Mouse (Mus musculus) embryonic facial prominence, embryonic 15.5 days (tissue): ENCODE data around the gene Camk2b. TPM values are rescaled to one million over a fixed set of nuclear protein-coding genes. Genes with fewer than 3 reads are reported as not detected.
"Not testable (repeated sequence)": the region's sequence is repeated elsewhere in the genome, so short reads cannot be mapped to it uniquely, and the experiment has no call there.

ENCODE experiments used
- ATAC-seq: fragments of 200-750 bp; cut with Nextera tagmentation; 2 replicates; pipeline ENCODE4 v1.8.0; 2017; ENCODE audit warnings: low read depth, moderate TSS enrichment; ENCODE audit not compliant: insufficient number of reproducible peaks, low FRiP score, low TSS enrichment
- H3K27ac ChIP-seq: fragments of 300-500 bp; sonication (generic); replicated peaks from 2 replicates; pipeline ENCODE4 v1.5.1; 2015; ENCODE audit warnings: mild to moderate bottlenecking, inconsistent platforms
- H3K27me3 ChIP-seq: fragments of 300-500 bp; sonication (generic); 2 replicates; pipeline ENCODE4 v1.6.1; 2015; ENCODE audit warnings: inconsistent platforms
- H3K36me3 ChIP-seq: fragments of 300-500 bp; sonication (generic); 2 replicates; pipeline ENCODE4 v1.6.1; 2015; ENCODE audit warnings: mild to moderate bottlenecking, inconsistent platforms
- H3K4me1 ChIP-seq: fragments of 300-500 bp; sonication (generic); 2 replicates; pipeline ENCODE4 v1.6.1; 2015; ENCODE audit warnings: inconsistent platforms
- H3K4me2 ChIP-seq: fragments of 300-500 bp; sonication (generic); replicated peaks from 2 replicates; pipeline ENCODE4 v1.6.1; 2015; ENCODE audit warnings: mild to moderate bottlenecking, inconsistent platforms
- H3K4me3 ChIP-seq: fragments of 300-500 bp; sonication (generic); replicated peaks from 2 replicates; pipeline ENCODE4 v1.5.1; 2015; ENCODE audit warnings: mild to moderate bottlenecking, inconsistent platforms
- H3K9ac ChIP-seq: fragments of 300-500 bp; sonication (generic); 2 replicates; pipeline ENCODE4 v1.6.1; 2015; ENCODE audit warnings: inconsistent platforms
- H3K9me3 ChIP-seq: fragments of 300-500 bp; sonication (generic); replicated peaks from 2 replicates; pipeline ENCODE4 v1.6.1; 2016; ENCODE audit warnings: inconsistent platforms
- WGBS: fragments of 180-500 bp; shearing (Covaris S2); methylation state at CpG from one replicate; pipeline ENCODE4 v1.1.7; 2015; 5-methylcytosine and 5-hydroxymethylcytosine counted together
- polyA plus RNA-seq: library from polyadenylated mRNA; unstranded; fragments of >200 nt; fragmentation: Nextera tagmentation; extraction: Ambion mirVana; gene quantifications from 2 replicates; pipeline ENCODE4 v1.2.1, GENCODE M21; 2015

Camk2b gene
- 3.5 and 4.6 TPM in 2 replicates for polyA plus RNA-seq

- Histone ChIP-seq H3K4me1 (peaks cover 27% of the 10 kb centered on the region), H3K27ac (no peak within 1 kb of the TSS), H3K9me3 (no peaks in the 10 kb centered on the region), H3K4me2 (peak within 1 kb of the TSS; percentile 96), H3K4me3 (peak within 1 kb of the TSS; percentile 57), H3K36me3 (no peaks in the 10 kb centered on the region), H3K27me3 (peaks cover 93% of the 10 kb centered on the region), H3K9ac (0 out of 2 replicates have a peak within 1 kb of the TSS, but pooled peaks have one; percentile 33)
- 11% methylated on average over 6 of the region's 6 CpGs for WGBS
- no peak for ATAC-seq
These were observed at the start of gene Camk2b for GRCm38 (mm10) chr11:6066176-6066575. Gene Camk2b (minus strand): TSS chr11:6066362.

GRCm38 (mm10) chr11:6111734-6112484 is 45.7 kb upstream of the Camk2b start:
- Histone ChIP-seq H3K27me3 (no peaks in the 10 kb centered on the region), H3K4me1 (no peaks in the 10 kb centered on the region), H3K9ac (no peak overlapping the region), H3K27ac (no peak overlapping the region), H3K9me3 (no peaks in the 10 kb centered on the region), H3K4me3 (no peak overlapping the region), H3K36me3 (peaks cover 53% of the 10 kb centered on the region), H3K4me2 (no peak overlapping the region)
- 89% methylated on average over 5 of the region's 5 CpGs for WGBS
- no peak for ATAC-seq

GRCm38 (mm10) chr11:6109990-6110389 is 43.8 kb upstream of the Camk2b start:
- Histone ChIP-seq H3K27me3 (no peaks in the 10 kb centered on the region), H3K4me1 (no peaks in the 10 kb centered on the region), H3K9me3 (no peaks in the 10 kb centered on the region), H3K27ac (no peak overlapping the region), H3K4me3 (no peak overlapping the region), H3K36me3 (peaks cover 64% of the 10 kb centered on the region), H3K9ac (no peak overlapping the region), H3K4me2 (no peak overlapping the region)
- ATAC-seq, result no peak

- 87% methylated on average over 5 of the region's 5 CpGs for WGBS
- no peak overlapping the region for H3K27ac ChIP-seq
- ATAC-seq, result no peak
- H3K4me2 ChIP-seq, result no peak overlapping the region
- no peaks in the 10 kb centered on the region for H3K27me3 ChIP-seq
- H3K4me1 ChIP-seq, result no peaks in the 10 kb centered on the region
- H3K4me3 ChIP-seq, result no peak overlapping the region
- peaks cover 64% of the 10 kb centered on the region for H3K36me3 ChIP-seq
- no peak overlapping the region for H3K9ac ChIP-seq
- no peaks in the 10 kb centered on the region for H3K9me3 ChIP-seq
These were observed 42.1 kb upstream of the Camk2b start for GRCm38 (mm10) chr11:6108296-6108695.

- Histone ChIP-seq H3K27me3 (no peaks in the 10 kb centered on the region), H3K9ac (no peak overlapping the region), H3K4me2 (no peak overlapping the region), H3K27ac (no peak overlapping the region), H3K4me1 (no peaks in the 10 kb centered on the region), H3K9me3 (no peaks in the 10 kb centered on the region), H3K4me3 (no peak overlapping the region), H3K36me3 (peaks cover 58% of the 10 kb centered on the region)
- ATAC-seq, result no peak
- 72% methylated on average over 3 of the region's 3 CpGs for WGBS
These were observed 41.6 kb upstream of the Camk2b start for GRCm38 (mm10) chr11:6107722-6108121.

GRCm38 (mm10) chr11:6104734-6105133 is 38.6 kb upstream of the Camk2b start:
- H3K36me3 ChIP-seq, result peaks cover 30% of the 10 kb centered on the region
- no peak overlapping the region for H3K27ac ChIP-seq
- no peaks in the 10 kb centered on the region for H3K27me3 ChIP-seq
- no peak overlapping the region for H3K4me3 ChIP-seq
- 86% methylated on average over 5 of the region's 5 CpGs for WGBS
- no peak overlapping the region for H3K9ac ChIP-seq
- H3K9me3 ChIP-seq, result no peaks in the 10 kb centered on the region
- no peak for ATAC-seq
- H3K4me2 ChIP-seq, result no peak overlapping the region
- no peaks in the 10 kb centered on the region for H3K4me1 ChIP-seq

GRCm38 (mm10) chr11:6096637-6097036 is 30.5 kb upstream of the Camk2b start:
- H3K9ac ChIP-seq, H3K27me3 ChIP-seq, H3K4me3 ChIP-seq, ATAC-seq, H3K4me2 ChIP-seq, H3K36me3 ChIP-seq, H3K4me1 ChIP-seq, H3K9me3 ChIP-seq, H3K27ac ChIP-seq: not testable (repeated sequence)
- 89% methylated on average over 3 of the region's 3 CpGs for WGBS

- H3K4me1 ChIP-seq, result no peaks in the 10 kb centered on the region
- H3K4me2 ChIP-seq, result no peak overlapping the region
- H3K36me3 ChIP-seq, result no peaks in the 10 kb centered on the region
- ATAC-seq, result no peak
- H3K27me3 ChIP-seq, result no peaks in the 10 kb centered on the region
- no peak overlapping the region for H3K27ac ChIP-seq
- H3K9me3 ChIP-seq, result no peaks in the 10 kb centered on the region
- 57% methylated on average over 4 of the region's 4 CpGs for WGBS
- H3K9ac ChIP-seq, result no peak overlapping the region
- no peak overlapping the region for H3K4me3 ChIP-seq
These were observed 20.8 kb upstream of the Camk2b start for GRCm38 (mm10) chr11:6086991-6087390.

GRCm38 (mm10) chr11:6078737-6079136 is 12.6 kb upstream of the Camk2b start:
- Histone ChIP-seq H3K4me1 (peaks cover 11% of the 10 kb centered on the region), H3K27me3 (no peaks in the 10 kb centered on the region), H3K9me3 (no peaks in the 10 kb centered on the region), H3K4me2 (no peak overlapping the region), H3K36me3 (no peaks in the 10 kb centered on the region), H3K4me3 (no peak overlapping the region), H3K9ac (no peak overlapping the region), H3K27ac (no peak overlapping the region)
- no peak for ATAC-seq
- WGBS, result 73% methylated on average over 2 of the region's 2 CpGs

- Histone ChIP-seq H3K4me3 (no peak overlapping the region), H3K4me2 (0 out of 2 replicates have a peak overlapping the region, but pooled peaks have one; percentile 6), H3K9ac (no peak overlapping the region), H3K27me3 (peaks cover 6% of the 10 kb centered on the region), H3K9me3 (no peaks in the 10 kb centered on the region), H3K4me1 (peaks cover 11% of the 10 kb centered on the region), H3K27ac (no peak overlapping the region), H3K36me3 (no peaks in the 10 kb centered on the region)
- 22% methylated on average over 8 of the region's 8 CpGs for WGBS
- peak; percentile 67 for ATAC-seq
These were observed 9.5 kb upstream of the Camk2b start for GRCm38 (mm10) chr11:6075618-6076066.

- Histone ChIP-seq H3K27ac (no peak overlapping the region), H3K27me3 (peaks cover 76% of the 10 kb centered on the region), H3K36me3 (no peaks in the 10 kb centered on the region), H3K4me1 (peaks cover 27% of the 10 kb centered on the region), H3K4me3 (no peak overlapping the region), H3K9me3 (no peaks in the 10 kb centered on the region), H3K9ac (no peak overlapping the region), H3K4me2 (no peak overlapping the region)
- ATAC-seq, result no peak
- 11% methylated on average over 18 of the region's 19 CpGs for whole genome bisulfite sequencing
These were observed 2.2 kb upstream of the Camk2b start for GRCm38 (mm10) chr11:6068181-6068957.
